Mouse (Mus musculus): ENCODE data around the gene Xkrx. TPM values are rescaled to one million over a fixed set of nuclear protein-coding genes. Genes with fewer than 3 reads are reported as not detected.

The Xkrx gene
- total RNA-seq, 2 experiments from 2014 or later = 1.7 TPM; not detected in 1

Other genes with a start within 250 kb of the Xkrx start
- gene Sytl4, start 180.3 kb downstream of the Xkrx start, total RNA-seq (2015; ENCODE audit: low replicate concordance) = 3.5 TPM in 1 of 2 replicates, not detected in the other
- gene Sytl4, start 180.3 kb downstream of the Xkrx start, total RNA-seq (2017; ENCODE audit: low replicate concordance) = 3.5 TPM in 1 of 2 replicates, not detected in the other
- gene Cstf2, start 102.9 kb downstream of the Xkrx start, total RNA-seq (2015; ENCODE audit: low replicate concordance) = 16.3 and 23.0 TPM in 2 replicates
- gene Cstf2, start 102.9 kb downstream of the Xkrx start, total RNA-seq (2017; ENCODE audit: low replicate concordance) = 20.9 and 24.5 TPM in 2 replicates
- gene Arl13a, start 25.4 kb upstream of the Xkrx start, total RNA-seq (2015; ENCODE audit: low replicate concordance) = not detected in 2 replicates
- not detected in 2 replicates for gene Arl13a, start 25.4 kb upstream of the Xkrx start, total RNA-seq (2017; ENCODE audit: low replicate concordance)
- not detected in 2 replicates for gene Nox1, start 59.9 kb upstream of the Xkrx start, total RNA-seq (2015; ENCODE audit: low replicate concordance)
- 0.28 TPM in 1 of 2 replicates, not detected in the other for gene Nox1, start 59.9 kb upstream of the Xkrx start, total RNA-seq (2017; ENCODE audit: low replicate concordance)
- 8.6 and 16.9 TPM in 2 replicates for gene Trmt2b, start 114.9 kb upstream of the Xkrx start, total RNA-seq (2015; ENCODE audit: low replicate concordance)
- 6.6 and 8.2 TPM in 2 replicates for gene Trmt2b, start 114.9 kb upstream of the Xkrx start, total RNA-seq (2017; ENCODE audit: low replicate concordance)
- not detected in 2 replicates for gene Tmem35a, start 133.1 kb upstream of the Xkrx start, total RNA-seq (2015; ENCODE audit: low replicate concordance)
- not detected in 2 replicates for gene Tmem35a, start 133.1 kb upstream of the Xkrx start, total RNA-seq (2017; ENCODE audit: low replicate concordance)
- gene Cenpi, start 146.0 kb upstream of the Xkrx start, total RNA-seq (2015; ENCODE audit: low replicate concordance) = 15.6 and 15.9 TPM in 2 replicates
- gene Cenpi, start 146.0 kb upstream of the Xkrx start, total RNA-seq (2017; ENCODE audit: low replicate concordance) = 12.8 and 15.8 TPM in 2 replicates
- 0.21 TPM in 1 of 2 replicates, not detected in the other for gene Drp2, start 242.5 kb upstream of the Xkrx start, total RNA-seq (2015; ENCODE audit: low replicate concordance)
- 0.60 and 0.98 TPM in 2 replicates for gene Drp2, start 242.5 kb upstream of the Xkrx start, total RNA-seq (2017; ENCODE audit: low replicate concordance)

All from erythroblast, adult 5-6 weeks (primary cell).